Comparison of ENCODE assay signal across 23 mouse cellular contexts in genomic region chr1:119849146-119849935, GRCm38 (mm10). TPM values are rescaled to one million over a fixed set of nuclear protein-coding genes. Genes with fewer than 3 reads are reported as not detected.
DNase-seq lines count a peak whose midpoint lies in the region; ATAC-seq and TF ChIP-seq lines count a peak whose summit lies in the region.
"Had no signal": no experiment of that assay in that cellular context is flagged by ENCODE, and none has a peak within 500 bp of the region (broad histone marks: within the 10 kb centered on the region; RNA-seq: fewer than 3 reads in every experiment).

No protein-coding gene starts in this region.

- no peak for DNase-seq in hindbrain, postnatal 0 days (ENCODE audit: low spot score)
- peak; percentile 41 for DNase-seq in ES-CJ7 (ENCODE audit: low read depth, low spot score)
- DNase-seq in ZHBTc4 (ENCODE audit: low read depth, low spot score) = peak; percentile 70
- no peak for DNase-seq in cerebellum, adult 2 months
- no peak for DNase-seq in layer of hippocampus, postnatal 10 days (ENCODE audit: low spot score in 2 of 2)
- DNase-seq in layer of hippocampus, adult 8-10 months (ENCODE audit: low spot score in 2 of 2) = no peak
- DNase-seq: adrenal gland, adult 2 months; adrenal gland, postnatal 10 days; adrenal gland, postnatal 25 days; cerebellum, adult 11 months; cerebellum, adult 18-20 months; cerebellum, adult 9-10 months; cerebellum, postnatal 10 days; cerebellum, postnatal 25 days; embryo, embryonic 11 days had no signal

- H3K27ac ChIP-seq in hindbrain, postnatal 0 days = no peak overlapping the region
- no peak overlapping the region for H3K27ac ChIP-seq in hindbrain, embryonic 16.5 days (ENCODE audit: low read depth, low read length)
- H3K27ac ChIP-seq in cerebellum, adult 2 months (ENCODE audit: insufficient read depth, low read length) = no peak overlapping the region
- H3K27ac ChIP-seq: embryonic facial prominence, embryonic 13.5 days; embryonic facial prominence, embryonic 15.5 days; forebrain, embryonic 10.5 days; forebrain, embryonic 12.5 days had no signal

- WGBS in hindbrain, postnatal 0 days = 94% methylated on average over 12 of the region's 12 CpGs
- WGBS in hindbrain, embryonic 16.5 days = 92% methylated on average over 12 of the region's 12 CpGs
- 93% methylated on average over 12 of the region's 12 CpGs for WGBS in cerebellum, adult 2 months

- H3K4me1 ChIP-seq in hindbrain, postnatal 0 days (ENCODE audit: insufficient read depth, low read length) = no peaks in the 10 kb centered on the region
- H3K4me1 ChIP-seq in hindbrain, embryonic 16.5 days (ENCODE audit: control insufficient read depth, insufficient read depth, low read depth, low read length) = no peaks in the 10 kb centered on the region
- H3K4me1 ChIP-seq in cerebellum, adult 2 months (ENCODE audit: control insufficient read depth, insufficient read depth, low read length) = no peaks in the 10 kb centered on the region
- H3K4me1 ChIP-seq: embryonic facial prominence, embryonic 13.5 days; embryonic facial prominence, embryonic 15.5 days; forebrain, embryonic 10.5 days; forebrain, embryonic 12.5 days had no signal

- no peaks in the 10 kb centered on the region for H3K36me3 ChIP-seq in hindbrain, postnatal 0 days (ENCODE audit: insufficient read depth, low read length)
- no peaks in the 10 kb centered on the region for H3K36me3 ChIP-seq in hindbrain, embryonic 16.5 days (ENCODE audit: control insufficient read depth, insufficient read depth, low read length)
- H3K36me3 ChIP-seq: embryonic facial prominence, embryonic 13.5 days; embryonic facial prominence, embryonic 15.5 days; forebrain, embryonic 10.5 days; forebrain, embryonic 12.5 days had no signal

- no peaks in the 10 kb centered on the region for H3K27me3 ChIP-seq in hindbrain, postnatal 0 days (ENCODE audit: insufficient read depth, low read length)
- H3K27me3 ChIP-seq in hindbrain, embryonic 16.5 days (replicated peaks; ENCODE audit: control insufficient read depth, insufficient read depth, low read length) = no peaks in the 10 kb centered on the region
- no peaks in the 10 kb centered on the region for H3K27me3 ChIP-seq in cerebellum, adult 2 months (ENCODE audit: control insufficient read depth, insufficient read depth, low read length)
- H3K27me3 ChIP-seq: embryonic facial prominence, embryonic 13.5 days; embryonic facial prominence, embryonic 15.5 days; forebrain, embryonic 12.5 days had no signal

- peak; percentile 6; the same call in 1 of the 2 replicates for TF ChIP-seq CTCF in hindbrain, postnatal 0 days (IDR thresholded peaks at IDR 0.05; ENCODE audit: low read depth)
- TF ChIP-seq CTCF in cerebellum, adult 2 months (IDR thresholded peaks at IDR 0.05; ENCODE audit: borderline replicate concordance, insufficient read depth, low read depth, low read length) = no peak

- no peaks in the 10 kb centered on the region for H3K9me3 ChIP-seq in hindbrain, postnatal 0 days (ENCODE audit: low read length)
- H3K9me3 ChIP-seq in hindbrain, embryonic 16.5 days (ENCODE audit: control insufficient read depth, low read length) = no peaks in the 10 kb centered on the region
- H3K9me3 ChIP-seq: embryonic facial prominence, embryonic 13.5 days; embryonic facial prominence, embryonic 15.5 days; forebrain, embryonic 10.5 days; forebrain, embryonic 12.5 days had no signal

- H3K4me2 ChIP-seq in hindbrain, postnatal 0 days (ENCODE audit: low read depth, low read length) = no peak overlapping the region
- no peak overlapping the region for H3K4me2 ChIP-seq in hindbrain, embryonic 16.5 days (ENCODE audit: low read length)
- H3K4me2 ChIP-seq: embryonic facial prominence, embryonic 13.5 days; embryonic facial prominence, embryonic 15.5 days; forebrain, embryonic 12.5 days had no signal

- H3K4me3 ChIP-seq in hindbrain, postnatal 0 days (ENCODE audit: low read length) = no peak overlapping the region
- no peak overlapping the region for H3K4me3 ChIP-seq in hindbrain, embryonic 16.5 days (ENCODE audit: low read length)
- H3K4me3 ChIP-seq in cerebellum, adult 2 months (replicated peaks; ENCODE audit: insufficient read depth, low read depth, low read length) = no peak overlapping the region
- H3K4me3 ChIP-seq: embryonic facial prominence, embryonic 13.5 days; embryonic facial prominence, embryonic 15.5 days; erythroblast, embryonic 14.5 days; forebrain, embryonic 10.5 days; forebrain, embryonic 12.5 days had no signal

- H3K9ac ChIP-seq in hindbrain, postnatal 0 days (replicated peaks; ENCODE audit: low read length) = no peak overlapping the region
- no peak overlapping the region for H3K9ac ChIP-seq in hindbrain, embryonic 16.5 days (ENCODE audit: low read depth, low read length)
- H3K9ac ChIP-seq: embryonic facial prominence, embryonic 13.5 days; embryonic facial prominence, embryonic 15.5 days; forebrain, embryonic 12.5 days had no signal

- TF ChIP-seq POLR2A in cerebellum, adult 2 months (IDR thresholded peaks at IDR 0.05; ENCODE audit: borderline replicate concordance, insufficient read depth, low read length) = no peak

- ATAC-seq in hindbrain, postnatal 0 days = no peak
- no peak for ATAC-seq in hindbrain, embryonic 16.5 days
- ATAC-seq: forebrain, embryonic 14.5 days; forebrain, embryonic 16.5 days had no signal

RNA-seq across cellular contexts. Expression of gene Ptpn4, which starts 11.9 kb away (rescaled TPM):
- total RNA-seq in hindbrain, postnatal 0 days (2014; rRNA removed) = 30.3 and 36.4 TPM in 2 replicates
- 7.3 and 7.6 TPM in 2 replicates for polyA plus RNA-seq in hindbrain, postnatal 0 days (2015; fragmentation: Nextera tagmentation; extraction: Ambion mirVana)
- 10.1 and 10.7 TPM in 2 replicates for polyA plus RNA-seq in hindbrain, embryonic 16.5 days (2015; fragmentation: Nextera tagmentation; extraction: Ambion mirVana)
- polyA plus RNA-seq in cerebellum, adult 2 months (2012; rRNA removed) = 25.6 and 29.7 TPM in 2 replicates
- total RNA-seq in layer of hippocampus, postnatal 10 days (2021) = 10 to 100 TPM; 43.8 to 43.9 TPM
- 10 to 100 TPM; 56.4 to 74.4 (median 63.6) TPM for total RNA-seq in layer of hippocampus, adult 8-10 months (2022)

Comparison
In these comparisons a context has a peak if more than half of its experiments do, and no peak if none do; other contexts are left out.
1. DNase-seq: peak in ES-CJ7 (single experiment) and ZHBTc4 (single experiment); none in hindbrain, postnatal 0 days (single experiment), cerebellum, adult 2 months (0 of 2), layer of hippocampus, postnatal 10 days (0 of 2) and layer of hippocampus, adult 8-10 months (0 of 2).